Mouse (Mus musculus): ENCODE measurements around the gene Sema5a. TPM values are rescaled to one million over a fixed set of nuclear protein-coding genes. Genes with fewer than 3 reads are reported as not detected.
A peak's percentile ranks its signal among the peaks of the same experiment; 100 is the strongest.

Sema5a gene
- polyA plus RNA-seq, 1 experiment from 2014 or later: 24.9 TPM

DNA sequence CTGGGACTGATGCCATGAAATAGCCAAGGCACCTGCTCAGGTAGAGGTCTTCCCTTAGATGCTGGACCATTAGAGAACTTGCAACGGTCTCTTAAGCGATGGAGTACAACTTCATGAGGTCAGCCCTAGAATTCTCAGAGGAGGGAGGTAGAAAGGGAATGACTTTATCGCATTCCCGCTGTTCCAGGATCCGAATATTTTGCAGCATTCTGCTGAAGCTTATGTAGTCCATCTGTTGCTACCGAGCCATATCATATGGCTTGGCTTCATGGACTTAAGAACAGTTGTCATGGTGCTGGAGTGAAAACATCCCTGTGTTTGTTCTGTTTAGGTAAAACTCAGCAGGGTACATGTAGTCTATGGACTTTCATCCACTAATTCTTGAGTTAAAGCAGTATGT is 369.1 kb downstream of the Sema5a start:
- no peak overlapping the region for H3K27ac ChIP-seq (ENCODE audit: low read length)
- H3K36me3 ChIP-seq (ENCODE audit: control insufficient read depth, insufficient read depth, low read length): no peaks in the 10 kb centered on the region
- no peaks in the 10 kb centered on the region for H3K27me3 ChIP-seq (ENCODE audit: control insufficient read depth, insufficient read depth, low read length)

DNA sequence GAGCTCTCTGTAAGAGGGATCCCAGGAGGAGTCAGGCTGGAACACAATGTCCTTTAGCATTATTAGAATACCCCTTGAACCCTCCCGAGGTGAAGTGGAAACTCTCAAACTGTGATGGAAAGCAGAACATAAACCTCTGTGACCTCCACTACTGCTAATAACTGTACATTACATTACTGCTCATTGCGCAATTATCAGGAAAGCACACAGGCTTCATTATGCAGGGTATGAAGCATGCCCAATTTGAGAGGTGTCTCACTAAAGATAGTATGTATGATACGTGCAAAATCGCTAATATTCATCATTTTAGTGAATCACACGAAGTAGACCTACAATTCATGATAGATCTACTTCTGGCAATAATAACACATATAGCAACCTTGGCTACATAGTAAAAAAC is 371.2 kb downstream of the Sema5a start:
- WGBS: 80% methylated on average over 5 of the region's 5 CpGs

More for the DNA sequence above, 369.1 kb downstream of the Sema5a start:
- H3K4me2 ChIP-seq (replicated peaks; ENCODE audit: low read depth, low read length): no peak overlapping the region
- no peak overlapping the region for H3K9ac ChIP-seq (replicated peaks; ENCODE audit: low read depth, low read length)
- no peaks in the 10 kb centered on the region for H3K9me3 ChIP-seq (ENCODE audit: control insufficient read depth, low read depth, low read length)
- WGBS: 83% methylated on average over 6 of the region's 6 CpGs
- ATAC-seq (ENCODE audit: insufficient number of reproducible peaks, insufficient read depth, low FRiP score, low read depth): no peak
- no peak overlapping the region for H3K4me3 ChIP-seq (ENCODE audit: low read depth, low read length)
- H3K4me1 ChIP-seq (ENCODE audit: control insufficient read depth, insufficient read depth, low read length): no peaks in the 10 kb centered on the region

DNA sequence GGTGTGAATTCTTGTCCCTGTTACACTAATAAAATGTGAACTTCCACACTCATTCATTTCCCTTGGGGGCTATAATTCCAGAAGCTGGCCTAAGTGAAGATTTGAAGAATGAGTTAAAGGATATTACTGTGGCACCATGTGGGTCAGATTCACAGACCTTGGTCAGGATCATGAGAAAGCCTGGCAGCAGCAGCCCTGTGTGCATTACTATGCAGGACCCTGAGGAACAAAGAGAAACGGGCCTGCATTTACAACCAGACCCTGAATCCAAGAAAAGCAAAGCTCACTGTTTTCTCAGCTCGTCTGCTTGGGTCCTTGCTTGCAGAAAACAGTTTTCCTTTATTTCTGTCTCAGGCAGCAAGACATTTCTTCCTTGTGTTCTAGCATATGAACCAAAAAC is 374.6 kb downstream of the Sema5a start:
- H3K4me1 ChIP-seq (ENCODE audit: control insufficient read depth, insufficient read depth, low read length): peaks cover 5% of the 10 kb centered on the region
- ATAC-seq (ENCODE audit: insufficient number of reproducible peaks, insufficient read depth, low FRiP score, low read depth): no peak
- no peaks in the 10 kb centered on the region for H3K9me3 ChIP-seq (ENCODE audit: control insufficient read depth, low read depth, low read length)
- no peak overlapping the region for H3K4me2 ChIP-seq (replicated peaks; ENCODE audit: low read depth, low read length)
- 67% methylated on average over 2 of the region's 2 CpGs for WGBS
- no peak overlapping the region for H3K4me3 ChIP-seq (ENCODE audit: low read depth, low read length)
- H3K27ac ChIP-seq (ENCODE audit: low read length): no peak overlapping the region
- H3K36me3 ChIP-seq (ENCODE audit: control insufficient read depth, insufficient read depth, low read length): no peaks in the 10 kb centered on the region
- no peak overlapping the region for H3K9ac ChIP-seq (replicated peaks; ENCODE audit: low read depth, low read length)
- no peaks in the 10 kb centered on the region for H3K27me3 ChIP-seq (ENCODE audit: control insufficient read depth, insufficient read depth, low read length)

More for the DNA sequence above, 371.2 kb downstream of the Sema5a start:
- no peak overlapping the region for H3K4me3 ChIP-seq (ENCODE audit: low read depth, low read length)
- no peaks in the 10 kb centered on the region for H3K36me3 ChIP-seq (ENCODE audit: control insufficient read depth, insufficient read depth, low read length)
- no peaks in the 10 kb centered on the region for H3K27me3 ChIP-seq (ENCODE audit: control insufficient read depth, insufficient read depth, low read length)
- no peaks in the 10 kb centered on the region for H3K4me1 ChIP-seq (ENCODE audit: control insufficient read depth, insufficient read depth, low read length)
- H3K9ac ChIP-seq (replicated peaks; ENCODE audit: low read depth, low read length): no peak overlapping the region
- no peaks in the 10 kb centered on the region for H3K9me3 ChIP-seq (ENCODE audit: control insufficient read depth, low read depth, low read length)
- ATAC-seq (ENCODE audit: insufficient number of reproducible peaks, insufficient read depth, low FRiP score, low read depth): no peak
- H3K27ac ChIP-seq (ENCODE audit: low read length): no peak overlapping the region
- no peak overlapping the region for H3K4me2 ChIP-seq (replicated peaks; ENCODE audit: low read depth, low read length)

DNA sequence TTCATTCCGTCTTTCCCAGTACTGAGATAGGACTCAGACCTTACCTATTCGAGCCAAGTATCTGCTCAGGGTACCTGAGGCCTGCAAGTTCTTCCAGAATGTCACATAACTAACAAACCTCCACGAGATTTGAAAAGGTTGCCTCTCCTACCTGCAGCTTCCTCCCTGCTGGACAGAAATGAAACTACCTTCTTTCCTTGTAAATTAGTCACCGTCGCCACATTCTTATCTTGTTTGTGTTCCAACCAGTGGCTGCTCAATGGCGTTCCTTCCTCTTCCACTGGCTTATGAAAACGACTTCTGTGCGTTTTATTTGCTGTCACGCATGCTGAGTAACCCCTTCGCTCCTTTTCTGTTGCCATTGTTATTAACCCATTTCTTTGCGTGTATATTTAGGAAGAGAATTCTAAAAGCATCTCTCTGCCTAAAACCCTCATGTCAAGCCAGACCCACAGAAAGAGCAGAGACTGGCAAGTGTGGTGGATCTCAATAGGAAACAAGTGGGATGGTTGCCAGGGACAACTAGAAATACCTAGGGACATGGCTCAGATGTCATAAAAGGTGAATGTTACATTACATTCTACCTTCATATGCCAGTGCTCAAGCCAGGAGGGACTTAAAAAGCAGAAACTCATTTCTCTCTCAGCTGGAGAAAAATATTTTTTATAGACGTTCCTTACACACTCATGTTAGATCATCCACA is 378.6 kb downstream of the Sema5a start:
- no peak overlapping the region for H3K4me3 ChIP-seq (ENCODE audit: low read depth, low read length)
- H3K9me3 ChIP-seq (ENCODE audit: control insufficient read depth, low read depth, low read length): no peaks in the 10 kb centered on the region
- H3K9ac ChIP-seq (replicated peaks; ENCODE audit: low read depth, low read length): no peak overlapping the region
- H3K36me3 ChIP-seq (ENCODE audit: control insufficient read depth, insufficient read depth, low read length): no peaks in the 10 kb centered on the region
- no peak overlapping the region for H3K4me2 ChIP-seq (replicated peaks; ENCODE audit: low read depth, low read length)
- 72% methylated on average over 12 of the region's 12 CpGs for WGBS
- H3K27ac ChIP-seq (ENCODE audit: low read length): no peak overlapping the region
- ATAC-seq (ENCODE audit: insufficient number of reproducible peaks, insufficient read depth, low FRiP score, low read depth): no peak
- peaks cover 5% of the 10 kb centered on the region for H3K4me1 ChIP-seq (ENCODE audit: control insufficient read depth, insufficient read depth, low read length)
- no peaks in the 10 kb centered on the region for H3K27me3 ChIP-seq (ENCODE audit: control insufficient read depth, insufficient read depth, low read length)

DNA sequence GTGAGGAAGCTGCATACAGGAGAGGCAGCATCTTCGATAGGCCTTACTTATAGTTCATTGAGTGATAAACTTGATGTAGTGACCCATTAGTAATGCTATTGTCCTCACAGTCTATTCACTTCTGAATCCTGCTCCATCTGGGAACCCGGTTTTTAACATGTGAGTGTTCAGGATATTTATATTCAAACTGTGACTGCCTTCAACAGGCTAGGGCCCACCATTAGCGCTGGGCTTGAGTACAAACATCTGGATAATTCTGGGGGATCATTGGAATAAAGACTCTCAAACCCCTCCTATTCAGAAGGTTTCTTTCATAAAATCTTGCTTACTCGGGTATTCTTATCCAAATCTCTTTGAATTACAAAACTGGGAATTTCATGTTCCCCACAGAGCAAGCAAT is 379.5 kb downstream of the Sema5a start:
- Histone ChIP-seq H3K27me3 (ENCODE audit: control insufficient read depth, insufficient read depth, low read length) (no peaks in the 10 kb centered on the region), H3K9ac (replicated peaks; ENCODE audit: low read depth, low read length) (no peak overlapping the region), H3K4me2 (replicated peaks; ENCODE audit: low read depth, low read length) (no peak overlapping the region), H3K4me1 (ENCODE audit: control insufficient read depth, insufficient read depth, low read length) (peaks cover 5% of the 10 kb centered on the region), H3K9me3 (ENCODE audit: control insufficient read depth, low read depth, low read length) (no peaks in the 10 kb centered on the region), H3K27ac (ENCODE audit: low read length) (peak overlapping the region; percentile 45; the same call in 1 of the 2 replicates), H3K4me3 (ENCODE audit: low read depth, low read length) (no peak overlapping the region), H3K36me3 (ENCODE audit: control insufficient read depth, insufficient read depth, low read length) (no peaks in the 10 kb centered on the region)
- 52% methylated on average over 4 of the region's 4 CpGs for WGBS
- no peak for ATAC-seq (ENCODE audit: insufficient number of reproducible peaks, insufficient read depth, low FRiP score, low read depth)

- no peaks in the 10 kb centered on the region for H3K27me3 ChIP-seq (ENCODE audit: control insufficient read depth, insufficient read depth, low read length)
- ATAC-seq (ENCODE audit: insufficient number of reproducible peaks, insufficient read depth, low FRiP score, low read depth): peak; percentile 58; the same call in 1 of the 2 replicates
- H3K9ac ChIP-seq (replicated peaks; ENCODE audit: low read depth, low read length): no peak overlapping the region
- no peak overlapping the region for H3K4me3 ChIP-seq (ENCODE audit: low read depth, low read length)
- peaks cover 5% of the 10 kb centered on the region for H3K4me1 ChIP-seq (ENCODE audit: control insufficient read depth, insufficient read depth, low read length)
- H3K9me3 ChIP-seq (ENCODE audit: control insufficient read depth, low read depth, low read length): no peaks in the 10 kb centered on the region
- no peak overlapping the region for H3K4me2 ChIP-seq (replicated peaks; ENCODE audit: low read depth, low read length)
- no peaks in the 10 kb centered on the region for H3K36me3 ChIP-seq (ENCODE audit: control insufficient read depth, insufficient read depth, low read length)
- 79% methylated on average over 2 of the region's 2 CpGs for WGBS
- no peak overlapping the region for H3K27ac ChIP-seq (ENCODE audit: low read length)
Observed at GRCm38 (mm10) chr15:32626031-32626430, 381.4 kb downstream of the Sema5a start.

DNA sequence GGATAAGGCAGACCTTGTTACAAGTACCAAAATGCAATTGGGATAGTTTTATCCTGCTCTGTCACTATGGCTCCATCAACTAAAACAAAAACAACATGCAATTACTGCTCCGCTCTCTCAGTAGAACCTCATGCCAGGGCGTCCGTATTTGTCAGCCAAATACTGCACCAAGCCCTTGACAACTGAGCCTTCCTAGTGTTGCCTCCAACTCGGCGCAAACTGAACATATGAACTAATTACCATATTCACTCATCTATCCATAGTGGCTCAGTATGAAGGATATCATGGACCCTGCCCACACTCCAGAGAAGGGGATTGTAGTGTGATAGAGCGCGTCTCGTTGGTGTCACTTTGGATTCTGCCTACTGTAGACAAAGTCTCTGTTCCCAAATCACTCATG is 389.1 kb downstream of the Sema5a start:
- no peak overlapping the region for H3K27ac ChIP-seq (ENCODE audit: low read length)
- no peaks in the 10 kb centered on the region for H3K36me3 ChIP-seq (ENCODE audit: control insufficient read depth, insufficient read depth, low read length)
- no peaks in the 10 kb centered on the region for H3K4me1 ChIP-seq (ENCODE audit: control insufficient read depth, insufficient read depth, low read length)
- no peak for ATAC-seq (ENCODE audit: insufficient number of reproducible peaks, insufficient read depth, low FRiP score, low read depth)
- no peaks in the 10 kb centered on the region for H3K27me3 ChIP-seq (ENCODE audit: control insufficient read depth, insufficient read depth, low read length)
- H3K9ac ChIP-seq (replicated peaks; ENCODE audit: low read depth, low read length): no peak overlapping the region
- 95% methylated on average over 8 of the region's 8 CpGs for WGBS
- no peaks in the 10 kb centered on the region for H3K9me3 ChIP-seq (ENCODE audit: control insufficient read depth, low read depth, low read length)
- no peak overlapping the region for H3K4me3 ChIP-seq (ENCODE audit: low read depth, low read length)
- no peak overlapping the region for H3K4me2 ChIP-seq (replicated peaks; ENCODE audit: low read depth, low read length)

DNA sequence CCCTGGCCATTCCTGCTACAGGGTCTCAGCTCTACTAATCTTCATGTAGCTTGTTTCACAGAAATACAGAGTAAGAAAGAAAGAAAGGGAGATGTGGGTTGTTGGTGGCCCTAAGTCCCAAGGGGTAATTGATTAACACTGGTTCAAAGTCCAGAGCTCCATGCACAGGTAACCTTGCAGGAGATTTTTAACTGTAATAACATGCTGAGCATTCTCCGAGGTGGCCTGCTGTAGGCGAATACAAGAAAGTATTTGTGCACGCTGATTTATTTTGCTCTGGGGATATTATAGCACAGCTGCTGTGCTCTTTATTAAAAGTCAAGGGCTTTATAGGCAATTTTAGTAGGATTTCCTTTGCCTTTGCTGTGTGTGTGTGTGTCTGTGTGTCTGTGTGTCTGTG is 393.3 kb downstream of the Sema5a start:
- no peak overlapping the region for H3K27ac ChIP-seq (ENCODE audit: low read length)
- WGBS: 69% methylated on average over 3 of the region's 3 CpGs
- H3K36me3 ChIP-seq (ENCODE audit: control insufficient read depth, insufficient read depth, low read length): peaks cover 3% of the 10 kb centered on the region; the same call in 1 of the 2 replicates
- H3K4me2 ChIP-seq (replicated peaks; ENCODE audit: low read depth, low read length): no peak overlapping the region
- no peak for ATAC-seq (ENCODE audit: insufficient number of reproducible peaks, insufficient read depth, low FRiP score, low read depth)
- no peak overlapping the region for H3K4me3 ChIP-seq (ENCODE audit: low read depth, low read length)
- H3K9ac ChIP-seq (replicated peaks; ENCODE audit: low read depth, low read length): no peak overlapping the region
- no peaks in the 10 kb centered on the region for H3K9me3 ChIP-seq (ENCODE audit: control insufficient read depth, low read depth, low read length)
- H3K27me3 ChIP-seq (ENCODE audit: control insufficient read depth, insufficient read depth, low read length): no peaks in the 10 kb centered on the region
- no peaks in the 10 kb centered on the region for H3K4me1 ChIP-seq (ENCODE audit: control insufficient read depth, insufficient read depth, low read length)
